Mouse (Mus musculus) heart, adult 9 months (tissue): ENCODE measurements around the gene Sptlc2.

Source experiments
- DNase-seq, 2 experiments: peaks; one replicate each; pipeline ENCODE4 v3.0.0; 2022; ENCODE audit warnings: low spot score in 2 of 2

Gene Sptlc2

GRCm38 (mm10) chr12:87397126-87397525 is 9.0 kb upstream of the Sptlc2 start:
- DNase-seq = no peak

GRCm38 (mm10) chr12:87394316-87394715 is 6.2 kb upstream of the Sptlc2 start:
- DNase-seq = no peak

GRCm38 (mm10) chr12:87393447-87394145 is 5.4 kb upstream of the Sptlc2 start:
- DNase-seq = peak; percentile 68 to 70

GRCm38 (mm10) chr12:87391355-87391754 is 3.2 kb upstream of the Sptlc2 start:
- DNase-seq = no peak

GRCm38 (mm10) chr12:87389231-87389630 is 1.1 kb upstream of the Sptlc2 start:
- DNase-seq = no peak

- DNase-seq = peak; percentile 33 to 40
Measured at GRCm38 (mm10) chr12:87387171-87388121, 709 bp downstream of the Sptlc2 start.

- DNase-seq = no peak
Measured at GRCm38 (mm10) chr12:87385051-87385450, 3.1 kb downstream of the Sptlc2 start.

- no peak for DNase-seq
Measured at GRCm38 (mm10) chr12:87381380-87381682, 6.8 kb downstream of the Sptlc2 start.

GRCm38 (mm10) chr12:87380586-87381379 is 7.4 kb downstream of the Sptlc2 start:
- DNase-seq = no peak

GRCm38 (mm10) chr12:87379496-87379895 is 8.7 kb downstream of the Sptlc2 start:
- no peak for DNase-seq

- no peak for DNase-seq
Measured at GRCm38 (mm10) chr12:87374159-87374558, 14.0 kb downstream of the Sptlc2 start.

- DNase-seq = no peak
Measured at GRCm38 (mm10) chr12:87369319-87369718, 18.8 kb downstream of the Sptlc2 start.

GRCm38 (mm10) chr12:87368092-87368491 is 20.1 kb downstream of the Sptlc2 start:
- DNase-seq = no peak

GRCm38 (mm10) chr12:87365676-87366075 is 22.5 kb downstream of the Sptlc2 start:
- DNase-seq = no peak

- no peak for DNase-seq
Measured at GRCm38 (mm10) chr12:87362111-87362510, 26.0 kb downstream of the Sptlc2 start.

- DNase-seq = no peak
Measured at GRCm38 (mm10) chr12:87348029-87348428, 40.1 kb downstream of the Sptlc2 start.

- no peak for DNase-seq
Measured at GRCm38 (mm10) chr12:87347511-87347910, 40.6 kb downstream of the Sptlc2 start.

- DNase-seq = no peak
Measured at GRCm38 (mm10) chr12:87343084-87343605, 45.0 kb downstream of the Sptlc2 start.

GRCm38 (mm10) chr12:87338082-87338481 is 50.1 kb downstream of the Sptlc2 start:
- no peak for DNase-seq

- no peak for DNase-seq
Measured at GRCm38 (mm10) chr12:87334886-87335285, 53.3 kb downstream of the Sptlc2 start.

GRCm38 (mm10) chr12:87333794-87334193 is 54.4 kb downstream of the Sptlc2 start:
- no peak for DNase-seq

GRCm38 (mm10) chr12:87332511-87332910 is 55.6 kb downstream of the Sptlc2 start:
- DNase-seq = no peak
